Mouse (Mus musculus) heart, embryonic 11.5 days (tissue): Measurements from ENCODE around the gene Fasn. TPM values are rescaled to one million over a fixed set of nuclear protein-coding genes. Genes with fewer than 3 reads are reported as not detected.

Source experiments
- ATAC-seq: fragments of 200-750 bp; cut with Nextera tagmentation; replicated peaks from 2 replicates; pipeline ENCODE4 v1.8.0; 2017; ENCODE audit warnings: moderate library complexity; ENCODE audit not compliant: insufficient number of reproducible peaks, low FRiP score, low TSS enrichment
- H3K27ac ChIP-seq: fragments of 300-500 bp; sonication (generic); 2 replicates; pipeline ENCODE4 v1.5.1; 2014; ENCODE audit warnings: mild to moderate bottlenecking, low read depth, low read length
- H3K27me3 ChIP-seq: fragments of 300-500 bp; sonication (generic); 2 replicates; pipeline ENCODE4 v1.6.1; 2014; ENCODE audit warnings: mild to moderate bottlenecking, low read length, mixed read lengths; ENCODE audit not compliant: control insufficient read depth, insufficient read depth
- H3K36me3 ChIP-seq: fragments of 300-500 bp; sonication (generic); 2 replicates; pipeline ENCODE4 v1.6.1; 2014; ENCODE audit warnings: mild to moderate bottlenecking, low read length, moderate library complexity, mixed read lengths; ENCODE audit not compliant: control insufficient read depth, insufficient read depth
- H3K4me1 ChIP-seq: fragments of 300-500 bp; sonication (generic); 2 replicates; pipeline ENCODE4 v1.6.1; 2014; ENCODE audit warnings: low read length; ENCODE audit not compliant: control insufficient read depth, insufficient read depth
- H3K4me2 ChIP-seq: fragments of 300-500 bp; sonication (generic); 2 replicates; pipeline ENCODE4 v1.6.1; 2014; ENCODE audit warnings: mild to moderate bottlenecking, moderate library complexity
- H3K4me3 ChIP-seq: fragments of 300-500 bp; sonication (generic); 2 replicates; pipeline ENCODE4 v1.5.1; 2014; ENCODE audit warnings: low read depth, low read length
- H3K9ac ChIP-seq: fragments of 300-500 bp; sonication (generic); 2 replicates; pipeline ENCODE4 v1.6.1; 2014; ENCODE audit warnings: mild to moderate bottlenecking, low read depth, low read length, moderate library complexity
- H3K9me3 ChIP-seq: fragments of 300-500 bp; sonication (generic); replicated peaks from 2 replicates; pipeline ENCODE4 v1.6.1; 2016; ENCODE audit warnings: low read length; ENCODE audit not compliant: control insufficient read depth
- WGBS: fragments of 180-500 bp; shearing (Covaris S2); extraction: QIAGEN DNeasy Blood & Tissue Kit; methylation state at CpG from one replicate; pipeline ENCODE4 v1.1.7; 2014; ENCODE audit not compliant: insufficient replicate concordance; 5-methylcytosine and 5-hydroxymethylcytosine counted together
- polyA plus RNA-seq: library from polyadenylated mRNA; unstranded; fragments of >200 nt; fragmentation: Nextera tagmentation; extraction: Ambion mirVana; gene quantifications from 2 replicates; pipeline ENCODE4 v1.2.1, GENCODE M21; 2014

The Fasn gene
- polyA plus RNA-seq, 1 experiment from 2014 or later, result 33.9 TPM

DNA sequence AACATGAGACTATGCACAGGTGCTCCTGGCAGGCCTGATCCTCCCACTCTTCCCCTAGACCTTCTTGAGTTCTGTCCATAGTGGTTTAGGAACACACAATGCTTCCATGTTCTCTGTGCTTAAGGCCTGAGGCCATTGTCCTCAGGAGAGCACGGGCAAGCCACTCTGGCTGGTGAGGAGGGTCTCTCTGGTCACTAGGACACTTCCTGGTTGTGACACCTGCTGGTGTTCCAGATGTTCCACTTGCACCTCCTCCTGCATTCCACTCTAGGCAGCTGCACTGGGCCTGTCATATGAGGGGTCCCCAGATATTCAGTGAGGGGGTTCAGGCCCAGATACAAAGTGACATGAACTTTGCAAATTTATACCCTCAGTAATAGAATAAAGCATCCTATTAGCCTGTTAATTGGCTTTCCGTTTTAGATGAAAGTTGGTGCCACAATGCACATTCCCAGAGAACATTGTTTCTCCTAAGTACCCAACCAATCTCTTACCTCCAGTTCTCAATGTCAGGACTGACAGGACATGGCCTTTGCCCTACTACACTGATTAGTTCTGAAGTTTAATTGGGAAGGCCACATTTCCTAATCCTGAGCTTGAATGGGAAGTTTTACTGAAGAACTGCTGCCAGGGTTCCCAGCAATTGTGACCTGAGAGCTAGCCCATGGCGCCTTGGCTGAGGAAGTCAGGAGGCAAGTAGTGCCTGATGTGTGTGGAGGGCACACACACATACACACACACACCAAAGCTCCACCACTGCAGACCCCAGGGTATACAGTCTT lies 7.5 kb upstream of the Fasn start:
- no peak overlapping the region for H3K9ac ChIP-seq
- 82% methylated on average over 3 of the region's 3 CpGs for WGBS
- no peaks in the 10 kb centered on the region for H3K9me3 ChIP-seq
- no peak for ATAC-seq
- no peak overlapping the region for H3K4me3 ChIP-seq
- H3K36me3 ChIP-seq, result no peaks in the 10 kb centered on the region
- H3K4me1 ChIP-seq, result peaks cover 12% of the 10 kb centered on the region
- H3K27me3 ChIP-seq, result no peaks in the 10 kb centered on the region
- H3K27ac ChIP-seq, result no peak overlapping the region
- no peak overlapping the region for H3K4me2 ChIP-seq

GRCm38 (mm10) chr11:120830686-120831085 lies 6.3 kb upstream of the Fasn start:
- peaks cover 16% of the 10 kb centered on the region for H3K4me1 ChIP-seq
- H3K36me3 ChIP-seq, result no peaks in the 10 kb centered on the region
- no peak for ATAC-seq
- H3K9ac ChIP-seq, result no peak overlapping the region
- 83% methylated on average over 12 of the region's 12 CpGs for WGBS
- H3K9me3 ChIP-seq, result no peaks in the 10 kb centered on the region
- H3K27me3 ChIP-seq, result no peaks in the 10 kb centered on the region
- H3K4me2 ChIP-seq, result no peak overlapping the region
- no peak overlapping the region for H3K4me3 ChIP-seq
- H3K27ac ChIP-seq, result no peak overlapping the region

DNA sequence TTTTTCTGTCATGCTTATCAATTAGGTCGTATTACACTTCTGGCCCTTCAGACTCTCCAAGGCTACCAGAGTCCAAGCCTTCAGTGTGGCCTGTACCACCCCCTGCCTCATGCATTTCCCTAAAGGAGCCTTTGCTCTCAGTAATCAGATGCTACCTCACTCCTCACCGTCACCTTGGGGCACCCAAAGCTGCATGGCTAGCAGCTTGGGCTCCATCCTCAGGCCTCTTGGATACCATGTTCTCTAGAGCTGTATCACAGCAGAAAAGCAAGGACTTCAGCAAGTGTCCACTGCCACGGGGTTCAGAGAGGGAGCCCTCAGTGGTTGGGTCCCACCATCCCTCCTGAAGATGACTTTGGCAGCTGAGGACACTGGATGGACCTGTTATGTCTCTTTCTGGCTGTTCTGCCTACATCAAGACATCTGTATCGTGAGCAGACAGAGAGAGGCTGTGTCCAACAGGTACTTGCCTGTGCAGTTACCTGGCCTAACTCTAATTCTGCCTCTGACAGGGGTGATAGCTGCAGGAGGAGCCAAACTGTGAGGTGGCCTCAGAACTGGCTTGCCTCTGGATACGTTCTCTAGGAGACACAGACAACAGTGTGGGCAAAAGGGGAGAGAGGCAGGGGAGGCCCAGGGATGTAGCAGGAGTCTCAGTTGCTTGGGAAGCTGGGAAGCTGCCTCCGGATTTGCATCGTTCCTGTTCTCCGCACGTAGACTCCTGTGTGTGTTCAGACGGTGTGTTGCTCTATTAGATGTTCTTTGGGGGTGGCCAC lies 5.6 kb upstream of the Fasn start:
- no peaks in the 10 kb centered on the region for H3K9me3 ChIP-seq
- no peaks in the 10 kb centered on the region for H3K27me3 ChIP-seq
- H3K4me3 ChIP-seq, result no peak overlapping the region
- no peak overlapping the region for H3K9ac ChIP-seq
- ATAC-seq, result no peak
- no peak overlapping the region for H3K4me2 ChIP-seq
- 80% methylated on average over 10 of the region's 10 CpGs for WGBS
- H3K36me3 ChIP-seq, result no peaks in the 10 kb centered on the region
- no peak overlapping the region for H3K27ac ChIP-seq
- peaks cover 23% of the 10 kb centered on the region for H3K4me1 ChIP-seq

GRCm38 (mm10) chr11:120828416-120828815 lies 4.1 kb upstream of the Fasn start:
- 80% methylated on average over 4 of the region's 4 CpGs for WGBS
- Histone ChIP-seq H3K9me3 (no peaks in the 10 kb centered on the region), H3K4me2 (no peak overlapping the region), H3K27ac (no peak overlapping the region), H3K4me3 (no peak overlapping the region), H3K9ac (no peak overlapping the region), H3K36me3 (no peaks in the 10 kb centered on the region), H3K4me1 (peaks cover 16% of the 10 kb centered on the region), H3K27me3 (no peaks in the 10 kb centered on the region)
- ATAC-seq, result no peak

- Histone ChIP-seq H3K36me3 (peaks cover 3% of the 10 kb centered on the region; the same call in 1 of the 2 replicates), H3K27ac (peak overlapping the region; percentile 96; the same call in 1 of the 2 replicates), H3K4me1 (peaks cover 34% of the 10 kb centered on the region), H3K9me3 (no peaks in the 10 kb centered on the region), H3K4me3 (no peak overlapping the region), H3K9ac (0 out of 2 replicates have a peak overlapping the region, but pooled peaks have one; percentile 88), H3K27me3 (no peaks in the 10 kb centered on the region), H3K4me2 (no peak overlapping the region)
- no peak for ATAC-seq
- 79% methylated on average over 8 of the region's 8 CpGs for WGBS
Measured at GRCm38 (mm10) chr11:120826016-120826953, 1.9 kb upstream of the Fasn start.

DNA sequence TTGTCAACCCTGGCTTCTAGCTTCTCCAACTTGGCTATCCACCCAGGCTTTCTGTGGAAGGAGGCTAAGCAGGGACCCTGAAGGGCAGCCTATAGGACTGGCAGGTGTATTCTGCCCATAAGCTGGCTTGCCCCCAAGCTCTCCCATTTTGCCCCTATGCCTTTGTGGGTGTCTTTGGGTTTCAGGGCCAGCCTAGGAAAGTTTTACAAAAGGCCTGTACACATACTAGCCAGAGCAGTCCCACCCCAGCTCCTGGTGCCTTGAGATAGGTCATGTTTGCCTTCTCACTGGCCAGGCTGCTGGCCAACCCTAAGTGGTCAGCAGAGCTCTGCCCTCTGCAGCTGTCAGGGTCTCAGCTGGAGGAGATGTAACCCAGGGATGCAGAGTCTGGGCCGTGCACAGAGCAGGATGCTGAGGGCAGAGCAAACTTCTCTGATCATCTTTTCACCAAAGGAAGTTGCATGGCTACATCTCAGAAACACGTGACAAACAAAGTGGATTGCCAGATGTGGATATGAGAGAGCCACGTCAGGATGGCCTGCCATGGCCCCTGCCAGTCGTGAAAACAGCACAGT lies 1.0 kb upstream of the Fasn start:
- H3K27me3 ChIP-seq, result no peaks in the 10 kb centered on the region
- WGBS, result 44% methylated on average over 4 of the region's 4 CpGs
- peaks cover 39% of the 10 kb centered on the region for H3K4me1 ChIP-seq

DNA sequence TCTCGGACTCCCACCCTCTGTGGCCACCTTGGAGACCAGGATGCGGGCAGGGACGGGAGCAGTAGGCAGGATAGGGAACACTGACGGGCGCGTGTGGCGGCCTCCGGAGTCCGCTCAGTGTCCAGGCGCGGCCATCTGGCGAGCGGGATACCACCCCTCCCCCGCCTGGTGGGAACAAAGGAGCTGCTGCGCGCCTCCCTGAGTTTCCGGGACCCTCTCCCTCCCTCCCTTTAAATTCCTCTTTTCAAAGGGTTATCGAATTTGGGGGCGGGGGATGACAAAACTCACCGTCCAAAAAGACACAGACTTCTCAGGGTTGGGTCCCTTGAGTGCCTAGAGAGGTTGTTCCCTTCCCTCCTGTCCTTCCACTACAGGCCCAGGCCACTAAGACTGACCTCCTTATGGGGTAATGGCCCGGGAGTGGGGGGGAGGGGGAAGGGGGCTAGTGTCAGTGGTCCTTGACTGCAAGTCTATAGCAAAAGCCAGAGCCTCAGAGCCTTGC lies 491 bp upstream of the Fasn start:
- no peaks in the 10 kb centered on the region for H3K9me3 ChIP-seq
- ATAC-seq, result no peak
- H3K27ac ChIP-seq, result peak overlapping the region; percentile 96
- no peaks in the 10 kb centered on the region for H3K27me3 ChIP-seq
- H3K4me1 ChIP-seq, result peaks cover 39% of the 10 kb centered on the region
- H3K36me3 ChIP-seq, result peaks cover 10% of the 10 kb centered on the region; the same call in 1 of the 2 replicates
- H3K9ac ChIP-seq, result peak overlapping the region; percentile 88
- peak overlapping the region; percentile 63 for H3K4me3 ChIP-seq
- WGBS, result 0% methylated on average over 21 of the region's 21 CpGs
- peak overlapping the region; percentile 96 for H3K4me2 ChIP-seq

More for the DNA sequence above, 1.0 kb upstream of the Fasn start:
- Histone ChIP-seq H3K9me3 (no peaks in the 10 kb centered on the region), H3K4me2 (peak overlapping the region; percentile 96), H3K9ac (peak overlapping the region; percentile 88), H3K4me3 (peak overlapping the region; percentile 63), H3K36me3 (peaks cover 7% of the 10 kb centered on the region; the same call in 1 of the 2 replicates), H3K27ac (peak overlapping the region; percentile 96)
- no peak for ATAC-seq
